Mouse (Mus musculus) myocyte (in vitro differentiated cells): ENCODE data around the gene Glis1.

Experiments used
- E2F4 ChIP-seq: IDR thresholded peaks from one replicate; pipeline ENCODE4 v1.6.1; 2011; ENCODE audit warnings: mild to moderate bottlenecking, control low read depth, moderate library complexity; ENCODE audit not compliant: insufficient read depth
- MAX ChIP-seq: IDR thresholded peaks from one replicate; pipeline ENCODE4 v1.6.1; 2011; ENCODE audit warnings: low read depth, mild to moderate bottlenecking, control low read depth
- MYOG ChIP-seq, 3 experiments: IDR thresholded peaks; one replicate each; pipeline ENCODE4 v1.6.1; 2011; ENCODE audit warnings: control low read depth in 2 of 3, low read depth in 2 of 3, mild to moderate bottlenecking in 2 of 3; ENCODE audit not compliant: insufficient read length in 2 of 3, control insufficient read depth in 1 of 3, insufficient read depth in 1 of 3
- POLR2A ChIP-seq: IDR thresholded peaks from one replicate; pipeline ENCODE4 v1.6.1; 2011; ENCODE audit warnings: low read depth, mild to moderate bottlenecking, control low read depth, moderate library complexity; ENCODE audit not compliant: insufficient read length
- POLR2AphosphoS2 ChIP-seq: IDR thresholded peaks from one replicate; pipeline ENCODE4 v1.6.1; 2011; ENCODE audit warnings: low read depth, control low read depth; ENCODE audit not compliant: insufficient read length
- TCF12 ChIP-seq: IDR thresholded peaks from one replicate; pipeline ENCODE4 v1.6.1; 2011; ENCODE audit warnings: mild to moderate bottlenecking, control low read depth; ENCODE audit not compliant: poor library complexity, insufficient read depth, severe bottlenecking
- USF1 ChIP-seq: IDR thresholded peaks from one replicate; pipeline ENCODE4 v1.6.1; 2011; ENCODE audit warnings: low read depth, mild to moderate bottlenecking, control low read depth, moderate library complexity

- TF ChIP-seq POLR2A (no peak), USF1 (no peak), MAX (no peak), TCF12 (no peak), MYOG (IDR thresholded peaks at IDR 0.05; ENCODE audit: control insufficient read depth in 1 of 3, insufficient read depth in 1 of 3, insufficient read length in 2 of 3, low read depth in 2 of 3) (no peak), E2F4 (no peak), POLR2AphosphoS2 (no peak)
Measured at GRCm38 (mm10) chr4:107467831-107468230, 33.4 kb downstream of the Glis1 start.
